Mouse (Mus musculus): ENCODE measurements around the gene Cntnap5a. TPM values are rescaled to one million over a fixed set of nuclear protein-coding genes. Genes with fewer than 3 reads are reported as not detected.

The Cntnap5a gene
- polyA plus RNA-seq, 1 experiment from 2014 or later, result not detected

DNA sequence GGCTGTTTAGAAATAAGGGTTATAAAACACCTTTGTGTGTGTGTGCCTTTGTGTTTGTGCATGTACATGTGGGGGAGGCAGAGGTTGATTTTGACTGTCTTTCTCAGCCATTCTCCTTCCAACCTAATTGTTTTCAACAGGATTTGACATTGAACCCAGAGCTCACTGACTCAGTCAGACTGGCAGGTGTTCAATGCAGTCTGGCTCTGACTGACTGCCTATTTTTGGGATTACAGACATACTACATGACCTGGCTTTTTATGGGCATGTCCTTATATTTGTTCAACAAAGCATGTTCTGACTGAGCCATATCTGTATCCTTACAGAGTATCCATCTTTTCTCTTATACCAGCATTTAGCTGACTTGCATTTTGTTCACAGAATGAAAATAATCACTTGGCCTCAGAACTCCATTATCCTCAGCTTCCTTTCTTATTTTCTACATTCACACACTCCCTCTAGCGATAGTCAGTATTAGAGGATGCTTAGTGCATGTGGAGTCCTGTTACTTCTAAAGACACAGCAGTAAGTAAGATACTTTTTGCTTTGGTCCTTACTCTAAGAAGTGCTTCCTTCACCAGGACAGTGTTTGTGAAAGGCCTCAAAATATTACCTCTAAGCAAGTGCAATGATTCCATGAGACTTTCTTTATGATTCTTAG is 717.6 kb downstream of the Cntnap5a start:
- no peak for ATAC-seq
- no peaks in the 10 kb centered on the region for H3K9me3 ChIP-seq (replicated peaks)
- 37% methylated on average over 1 of the region's 1 CpGs for WGBS (ENCODE audit: insufficient replicate concordance)
- H3K27ac ChIP-seq, result no peak overlapping the region
- no peaks in the 10 kb centered on the region for H3K36me3 ChIP-seq
- H3K4me1 ChIP-seq, result no peaks in the 10 kb centered on the region
- H3K27me3 ChIP-seq (replicated peaks), result no peaks in the 10 kb centered on the region
- H3K9ac ChIP-seq, result no peak overlapping the region
- H3K4me3 ChIP-seq, result no peak overlapping the region
- H3K4me2 ChIP-seq, result no peak overlapping the region

- Histone ChIP-seq H3K9ac (no peak overlapping the region), H3K27me3 (replicated peaks) (no peaks in the 10 kb centered on the region), H3K36me3 (no peaks in the 10 kb centered on the region), H3K4me1 (no peaks in the 10 kb centered on the region), H3K9me3 (replicated peaks) (no peaks in the 10 kb centered on the region), H3K27ac (no peak overlapping the region), H3K4me2 (no peak overlapping the region), H3K4me3 (no peak overlapping the region)
- ATAC-seq, result no peak
- WGBS (ENCODE audit: insufficient replicate concordance), result 61% methylated on average over 1 of the region's 1 CpGs
Observed at GRCm38 (mm10) chr1:116409836-116410235, 725.3 kb downstream of the Cntnap5a start.

DNA sequence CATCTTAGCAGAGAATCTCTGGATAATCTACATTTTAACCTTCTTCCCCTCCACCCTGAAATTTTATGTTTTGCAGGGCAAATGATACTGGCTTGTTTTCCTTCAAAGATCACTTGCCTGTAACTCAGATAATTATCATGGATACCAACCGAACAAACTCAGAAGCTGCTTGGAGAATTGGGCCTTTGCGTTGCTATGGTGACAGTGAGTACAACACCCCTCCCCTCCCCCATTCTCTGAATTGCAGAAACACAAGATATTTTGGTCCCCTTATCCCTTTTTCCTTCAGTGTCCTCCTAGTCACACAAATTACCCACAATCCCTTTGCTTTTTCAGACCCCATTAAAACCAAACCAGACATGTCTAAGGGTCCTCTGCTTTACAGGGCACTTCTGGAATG is 743.8 kb downstream of the Cntnap5a start:
- Histone ChIP-seq H3K9me3 (replicated peaks) (no peaks in the 10 kb centered on the region), H3K4me3 (no peak overlapping the region), H3K27me3 (replicated peaks) (no peaks in the 10 kb centered on the region), H3K9ac (no peak overlapping the region), H3K4me1 (no peaks in the 10 kb centered on the region), H3K36me3 (no peaks in the 10 kb centered on the region), H3K4me2 (no peak overlapping the region), H3K27ac (no peak overlapping the region)
- WGBS (ENCODE audit: insufficient replicate concordance), result 78% methylated on average over 2 of the region's 2 CpGs
- ATAC-seq, result no peak

GRCm38 (mm10) chr1:116455115-116455717 is 770.7 kb downstream of the Cntnap5a start:
- Histone ChIP-seq H3K9ac (no peak overlapping the region), H3K27me3 (replicated peaks) (no peaks in the 10 kb centered on the region), H3K9me3 (replicated peaks) (no peaks in the 10 kb centered on the region), H3K4me1 (no peaks in the 10 kb centered on the region), H3K4me3 (no peak overlapping the region), H3K27ac (no peak overlapping the region), H3K4me2 (no peak overlapping the region), H3K36me3 (no peaks in the 10 kb centered on the region)
- 59% methylated on average over 4 of the region's 4 CpGs for WGBS (ENCODE audit: insufficient replicate concordance)
- no peak for ATAC-seq

- Histone ChIP-seq H3K9ac (no peak overlapping the region), H3K4me3 (no peak overlapping the region), H3K27me3 (replicated peaks) (no peaks in the 10 kb centered on the region), H3K27ac (no peak overlapping the region), H3K4me2 (no peak overlapping the region), H3K4me1 (no peaks in the 10 kb centered on the region), H3K36me3 (no peaks in the 10 kb centered on the region), H3K9me3 (replicated peaks) (no peaks in the 10 kb centered on the region)
- no peak for ATAC-seq
- WGBS (ENCODE audit: insufficient replicate concordance), result 24% methylated on average over 2 of the region's 2 CpGs
Observed at GRCm38 (mm10) chr1:116477703-116478102, 793.1 kb downstream of the Cntnap5a start.

DNA sequence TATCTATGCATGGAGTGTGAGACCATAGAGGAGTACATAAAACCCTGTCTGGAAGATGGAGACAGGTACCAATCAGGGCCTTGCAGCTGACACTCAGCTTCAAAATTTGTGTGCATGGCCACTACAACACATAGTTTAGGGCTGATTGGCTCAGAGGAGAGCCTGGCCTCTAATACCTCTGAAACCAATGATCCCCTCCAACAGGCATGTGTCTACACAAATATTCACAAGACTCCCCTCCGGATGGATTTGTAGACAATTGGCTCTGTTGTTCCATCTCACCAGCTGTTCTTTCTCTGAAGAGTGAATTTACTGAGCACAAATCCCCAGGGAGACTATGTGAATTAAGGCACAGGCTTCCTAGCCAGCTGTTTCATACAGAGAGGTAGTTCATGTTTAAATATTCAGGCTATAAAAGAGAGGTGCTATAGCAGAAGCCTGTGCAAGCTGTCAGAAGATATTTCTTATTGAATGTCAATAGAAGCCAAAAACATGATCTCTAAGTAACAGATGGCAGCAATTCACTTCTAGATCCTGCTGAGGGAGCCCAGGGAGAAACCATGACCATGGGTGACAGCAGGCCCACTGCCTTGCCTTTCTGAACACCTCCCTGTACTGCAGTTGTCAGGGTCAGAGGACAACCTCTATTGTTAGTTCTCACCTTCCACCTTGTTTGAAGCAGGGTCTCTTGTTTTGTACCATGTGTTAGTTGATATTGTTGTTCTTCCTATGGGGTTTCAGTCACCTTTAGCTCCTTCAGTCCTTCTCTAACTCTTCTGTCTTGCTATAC is 804.4 kb downstream of the Cntnap5a start:
- H3K4me3 ChIP-seq, result no peak overlapping the region
- no peaks in the 10 kb centered on the region for H3K4me1 ChIP-seq
- H3K27ac ChIP-seq, result no peak overlapping the region
- no peaks in the 10 kb centered on the region for H3K9me3 ChIP-seq (replicated peaks)
- WGBS (ENCODE audit: insufficient replicate concordance), result 69% methylated on average over 1 of the region's 1 CpGs
- no peak for ATAC-seq
- H3K36me3 ChIP-seq, result no peaks in the 10 kb centered on the region
- H3K9ac ChIP-seq, result no peak overlapping the region
- no peaks in the 10 kb centered on the region for H3K27me3 ChIP-seq (replicated peaks)
- H3K4me2 ChIP-seq, result no peak overlapping the region

DNA sequence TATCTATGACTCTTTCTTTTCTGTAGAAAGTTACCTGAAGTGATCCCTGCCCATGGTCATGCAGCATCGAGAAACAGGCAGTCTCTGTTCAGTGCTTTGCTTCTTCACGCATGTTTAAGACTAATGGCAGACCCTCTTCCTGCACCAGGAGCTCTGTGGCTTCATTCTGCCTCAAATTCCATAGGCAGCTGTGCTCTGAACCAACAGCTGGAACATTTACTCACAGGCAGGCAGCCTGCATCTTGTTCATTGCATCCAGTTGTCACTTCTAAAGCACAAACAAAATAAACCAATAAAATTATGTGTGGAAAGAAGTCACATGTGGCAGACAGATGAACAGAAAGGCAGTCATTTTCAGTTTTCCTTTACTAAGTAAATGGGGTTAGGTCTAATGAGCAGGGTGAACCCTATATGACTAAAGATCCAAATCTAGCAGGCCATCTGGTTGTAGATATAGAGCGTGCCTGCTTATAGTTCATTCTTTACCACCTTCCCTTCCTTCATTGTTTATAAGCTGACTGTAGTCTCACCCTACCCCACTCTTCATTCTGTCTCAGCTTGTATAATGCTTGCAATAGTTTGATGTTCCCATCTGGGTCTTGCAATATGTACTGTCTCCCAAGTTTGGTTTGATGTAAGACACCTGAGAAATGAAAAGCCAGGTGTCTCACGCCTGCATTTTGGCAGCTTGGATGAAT is 893.6 kb downstream of the Cntnap5a start:
- H3K9ac ChIP-seq, result no peak overlapping the region
- no peaks in the 10 kb centered on the region for H3K27me3 ChIP-seq (replicated peaks)
- no peak overlapping the region for H3K27ac ChIP-seq
- H3K4me2 ChIP-seq, result no peak overlapping the region
- no peaks in the 10 kb centered on the region for H3K9me3 ChIP-seq (replicated peaks)
- H3K36me3 ChIP-seq, result no peaks in the 10 kb centered on the region
- WGBS (ENCODE audit: insufficient replicate concordance), result 67% methylated on average over 4 of the region's 4 CpGs
- no peak for ATAC-seq
- H3K4me1 ChIP-seq, result no peaks in the 10 kb centered on the region
- no peak overlapping the region for H3K4me3 ChIP-seq

- no peaks in the 10 kb centered on the region for H3K36me3 ChIP-seq
- no peak for ATAC-seq
- H3K27me3 ChIP-seq (replicated peaks), result no peaks in the 10 kb centered on the region
- no peak overlapping the region for H3K4me3 ChIP-seq
- no peak overlapping the region for H3K4me2 ChIP-seq
- H3K4me1 ChIP-seq, result no peaks in the 10 kb centered on the region
- H3K9me3 ChIP-seq (replicated peaks), result no peaks in the 10 kb centered on the region; the same call in 1 of the 2 replicates
- H3K27ac ChIP-seq, result no peak overlapping the region
- no peak overlapping the region for H3K9ac ChIP-seq
Observed at GRCm38 (mm10) chr1:116616272-116616671, 931.7 kb downstream of the Cntnap5a start.

Small RNAs within 50 kb of the gene (microRNA-seq; reads per million reads assigned to microRNA genes)
- not detected for gene Gm23393
